Mouse (Mus musculus): ENCODE measurements around the gene Fam83c.
A peak's percentile ranks its signal among the peaks of the same experiment; 100 is the strongest.
"Not testable (repeated sequence)": the region's sequence is repeated elsewhere in the genome, so short reads cannot be mapped to it uniquely, and the experiment has no call there.

The Fam83c gene

GRCm38 (mm10) chr2:155834732-155835131, at the start of gene Fam83c:
TSS of gene Fam83c (minus strand) at chr2:155834854.
- DNase-seq (ENCODE audit: low spot score in 2 of 2): peak; percentile 28 to 61

- DNase-seq (ENCODE audit: low spot score in 2 of 2): no peak
These were observed 47.4 kb upstream of the Fam83c start for GRCm38 (mm10) chr2:155882087-155882486.

GRCm38 (mm10) chr2:155878964-155879876, 44.6 kb upstream of the Fam83c start:
- DNase-seq (ENCODE audit: low spot score in 2 of 2): peak in 1 of 2 experiments; percentile 19

GRCm38 (mm10) chr2:155873636-155874035, 39.0 kb upstream of the Fam83c start:
- DNase-seq (ENCODE audit: low spot score in 2 of 2): no peak

GRCm38 (mm10) chr2:155872930-155873507, 38.4 kb upstream of the Fam83c start:
- DNase-seq (ENCODE audit: low spot score in 2 of 2): no peak

- DNase-seq (ENCODE audit: low spot score in 2 of 2): no peak
These were observed 37.8 kb upstream of the Fam83c start for GRCm38 (mm10) chr2:155872486-155872885.

- DNase-seq (ENCODE audit: low spot score in 2 of 2): peak; percentile 30 to 41
These were observed 35.1 kb upstream of the Fam83c start for GRCm38 (mm10) chr2:155869772-155870171.

GRCm38 (mm10) chr2:155868320-155868719, 33.7 kb upstream of the Fam83c start:
- DNase-seq (ENCODE audit: low spot score in 2 of 2): no peak

GRCm38 (mm10) chr2:155863301-155863867, 28.7 kb upstream of the Fam83c start:
- DNase-seq (ENCODE audit: low spot score in 2 of 2): no peak

- DNase-seq (ENCODE audit: low spot score in 2 of 2): peak in 1 of 2 experiments; percentile 12
These were observed 28.1 kb upstream of the Fam83c start for GRCm38 (mm10) chr2:155862573-155863300.

GRCm38 (mm10) chr2:155861581-155861980, 26.9 kb upstream of the Fam83c start:
- no peak for DNase-seq (ENCODE audit: low spot score in 2 of 2)

GRCm38 (mm10) chr2:155860102-155860501, 25.4 kb upstream of the Fam83c start:
- DNase-seq (ENCODE audit: low spot score in 2 of 2): no peak

GRCm38 (mm10) chr2:155852536-155852935, 17.9 kb upstream of the Fam83c start:
- DNase-seq (ENCODE audit: low spot score in 2 of 2): no peak

- no peak for DNase-seq (ENCODE audit: low spot score in 2 of 2)
These were observed 15.5 kb upstream of the Fam83c start for GRCm38 (mm10) chr2:155850120-155850519.

GRCm38 (mm10) chr2:155849464-155849863, 14.8 kb upstream of the Fam83c start:
- no peak for DNase-seq (ENCODE audit: low spot score in 2 of 2)

- DNase-seq (ENCODE audit: low spot score in 2 of 2): peak; percentile 70 to 75
These were observed 13.6 kb upstream of the Fam83c start for GRCm38 (mm10) chr2:155848291-155848690.

- DNase-seq (ENCODE audit: low spot score in 2 of 2): no peak
These were observed 12.3 kb upstream of the Fam83c start for GRCm38 (mm10) chr2:155846930-155847329.

GRCm38 (mm10) chr2:155838961-155839360, 4.3 kb upstream of the Fam83c start:
- DNase-seq (ENCODE audit: low spot score in 2 of 2): no peak

- DNase-seq (ENCODE audit: low spot score in 2 of 2): no peak
These were observed 3.3 kb upstream of the Fam83c start for GRCm38 (mm10) chr2:155837961-155838360.

- DNase-seq (ENCODE audit: low spot score in 2 of 2): not testable (repeated sequence)
These were observed 2.6 kb downstream of the Fam83c start for GRCm38 (mm10) chr2:155832087-155832486.

GRCm38 (mm10) chr2:155831302-155831701, 3.4 kb downstream of the Fam83c start:
- DNase-seq (ENCODE audit: low spot score in 2 of 2): no peak

- peak; percentile 38 to 67 for DNase-seq (ENCODE audit: low spot score in 2 of 2)
These were observed 3.8 kb downstream of the Fam83c start for GRCm38 (mm10) chr2:155830841-155831240.
